Mouse (Mus musculus): ENCODE measurements around the gene Sugt1.

Sugt1 gene

DNA sequence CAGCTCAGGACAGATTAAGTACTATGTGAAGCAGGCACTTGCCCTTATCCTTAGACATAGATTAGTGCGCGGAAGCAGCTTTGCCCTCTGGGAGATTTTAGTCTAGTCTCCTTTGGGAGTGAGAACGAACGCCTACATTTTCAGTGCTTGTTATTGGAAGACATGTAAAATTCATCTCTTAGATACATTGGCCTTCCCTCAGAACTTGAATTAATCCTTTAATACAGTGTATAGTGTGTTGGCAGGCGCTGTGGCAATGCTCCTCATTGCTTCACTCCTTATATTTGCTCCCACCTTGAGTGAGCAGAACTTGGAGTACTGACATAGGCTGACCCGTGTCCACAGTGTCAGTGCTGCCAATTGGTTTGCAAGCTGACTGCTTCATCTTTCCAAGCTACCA lies 20.8 kb downstream of the Sugt1 start:
- DNase-seq = no peak

DNA sequence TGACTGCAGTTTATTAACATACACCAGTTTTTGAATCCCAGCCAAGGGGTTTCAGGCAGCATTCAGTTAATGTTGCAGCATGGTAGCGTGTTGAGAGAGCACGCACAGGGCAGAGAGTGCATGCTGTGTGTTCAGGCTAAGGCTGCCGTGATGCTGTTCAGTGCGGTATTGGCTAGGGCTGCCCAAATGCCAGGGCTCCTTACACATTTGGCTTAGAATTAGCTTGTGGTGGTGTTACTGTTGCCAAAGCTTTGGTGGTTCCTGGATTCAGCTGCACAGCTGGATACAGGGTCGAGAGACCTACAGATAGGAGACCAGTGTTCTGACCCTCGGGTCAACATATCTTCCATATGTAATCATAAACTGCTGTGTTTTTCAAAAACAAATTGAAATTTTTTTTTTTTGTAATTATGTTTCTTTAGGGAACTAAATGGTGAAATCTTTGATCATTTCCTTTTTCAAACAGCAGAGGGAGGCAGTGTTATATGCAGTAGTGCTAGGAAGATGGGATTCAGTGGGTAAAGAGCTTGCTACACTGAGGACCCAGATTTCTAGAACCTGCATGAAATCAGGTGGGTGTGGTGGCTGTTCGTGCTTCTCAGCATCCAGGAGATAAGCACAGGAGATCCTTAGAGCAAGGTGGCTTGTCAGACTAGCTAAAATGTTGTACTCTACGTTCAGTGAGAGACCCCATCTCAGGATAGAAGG lies 29.8 kb downstream of the Sugt1 start:
- no peak for DNase-seq

DNA sequence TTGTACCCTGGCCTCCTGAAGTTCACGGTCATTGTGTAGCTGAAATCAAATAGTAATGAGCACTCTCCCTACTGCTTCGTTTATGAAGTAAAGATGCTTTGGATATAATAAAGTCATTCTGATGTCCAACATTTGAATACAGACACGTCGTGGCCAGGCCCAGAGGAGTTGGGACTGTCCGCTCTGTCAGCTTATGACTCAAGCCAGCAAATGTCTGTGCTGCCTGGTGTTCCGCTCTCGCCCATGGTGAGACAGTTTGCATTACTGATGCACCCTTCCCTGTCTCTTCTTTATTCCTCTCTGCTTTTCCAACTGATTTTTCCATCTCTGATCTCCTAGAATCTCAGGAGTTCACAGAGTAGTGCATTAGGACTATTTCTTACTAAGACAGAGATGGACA lies 32.3 kb downstream of the Sugt1 start:
- no peak for DNase-seq

- DNase-seq = no peak
These were observed 33.7 kb downstream of the Sugt1 start for GRCm38 (mm10) chr14:79621143-79621542.

GRCm38 (mm10) chr14:79632330-79632729 lies 44.8 kb downstream of the Sugt1 start:
- no peak for DNase-seq

- no peak for DNase-seq
These were observed 45.7 kb downstream of the Sugt1 start for GRCm38 (mm10) chr14:79633196-79633595.

DNA sequence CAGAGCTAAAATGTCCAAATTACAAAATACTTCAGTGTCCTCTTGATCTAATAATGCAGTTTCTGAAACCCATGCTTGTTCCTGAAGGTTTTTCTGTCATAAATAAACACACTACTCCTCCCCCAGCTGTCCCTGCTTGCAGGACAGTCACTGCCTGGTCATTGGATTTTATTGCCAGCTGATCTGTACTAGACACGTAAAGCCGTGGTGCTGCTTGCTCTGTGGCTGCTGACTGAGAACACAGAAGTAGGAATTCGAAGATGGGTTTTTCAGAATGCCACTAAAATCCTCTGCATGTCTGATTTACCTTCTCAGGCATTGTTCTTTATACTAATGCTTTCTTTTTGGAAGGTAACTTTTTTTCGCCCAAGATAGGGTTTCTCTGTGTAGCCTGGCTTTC lies 49.3 kb downstream of the Sugt1 start:
- DNase-seq = no peak

GRCm38 (mm10) chr14:79642063-79642462 lies 54.6 kb downstream of the Sugt1 start:
- DNase-seq = no peak

GRCm38 (mm10) chr14:79645378-79645777 lies 57.9 kb downstream of the Sugt1 start:
- DNase-seq = no peak

- no peak for DNase-seq
These were observed 62.2 kb downstream of the Sugt1 start for GRCm38 (mm10) chr14:79649680-79650079.

GRCm38 (mm10) chr14:79652654-79653053 lies 65.2 kb downstream of the Sugt1 start:
- no peak for DNase-seq

- DNase-seq = no peak
These were observed 70.8 kb downstream of the Sugt1 start for GRCm38 (mm10) chr14:79658286-79658685.

- DNase-seq = no peak
These were observed 71.4 kb downstream of the Sugt1 start for GRCm38 (mm10) chr14:79658748-79659508.

DNA sequence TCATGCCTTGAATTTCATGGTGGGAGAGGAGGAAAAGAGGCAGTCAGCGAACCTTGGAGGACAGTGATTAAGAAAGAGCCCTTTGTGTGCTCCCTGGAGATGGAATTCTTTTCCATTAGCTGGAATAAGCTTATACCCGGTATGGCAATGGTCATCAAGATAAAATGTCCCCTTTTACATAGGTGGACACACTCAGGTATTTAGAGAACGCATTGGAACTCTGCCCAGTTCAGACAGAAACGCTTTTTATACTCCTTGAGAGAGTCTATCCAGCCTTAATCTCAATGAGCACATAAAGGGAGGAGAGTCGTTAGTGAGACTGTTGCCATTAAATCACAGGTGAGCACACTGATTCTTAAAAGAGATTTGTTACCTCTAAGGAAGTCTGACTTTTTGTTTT lies 73.0 kb downstream of the Sugt1 start:
- no peak for DNase-seq

DNA sequence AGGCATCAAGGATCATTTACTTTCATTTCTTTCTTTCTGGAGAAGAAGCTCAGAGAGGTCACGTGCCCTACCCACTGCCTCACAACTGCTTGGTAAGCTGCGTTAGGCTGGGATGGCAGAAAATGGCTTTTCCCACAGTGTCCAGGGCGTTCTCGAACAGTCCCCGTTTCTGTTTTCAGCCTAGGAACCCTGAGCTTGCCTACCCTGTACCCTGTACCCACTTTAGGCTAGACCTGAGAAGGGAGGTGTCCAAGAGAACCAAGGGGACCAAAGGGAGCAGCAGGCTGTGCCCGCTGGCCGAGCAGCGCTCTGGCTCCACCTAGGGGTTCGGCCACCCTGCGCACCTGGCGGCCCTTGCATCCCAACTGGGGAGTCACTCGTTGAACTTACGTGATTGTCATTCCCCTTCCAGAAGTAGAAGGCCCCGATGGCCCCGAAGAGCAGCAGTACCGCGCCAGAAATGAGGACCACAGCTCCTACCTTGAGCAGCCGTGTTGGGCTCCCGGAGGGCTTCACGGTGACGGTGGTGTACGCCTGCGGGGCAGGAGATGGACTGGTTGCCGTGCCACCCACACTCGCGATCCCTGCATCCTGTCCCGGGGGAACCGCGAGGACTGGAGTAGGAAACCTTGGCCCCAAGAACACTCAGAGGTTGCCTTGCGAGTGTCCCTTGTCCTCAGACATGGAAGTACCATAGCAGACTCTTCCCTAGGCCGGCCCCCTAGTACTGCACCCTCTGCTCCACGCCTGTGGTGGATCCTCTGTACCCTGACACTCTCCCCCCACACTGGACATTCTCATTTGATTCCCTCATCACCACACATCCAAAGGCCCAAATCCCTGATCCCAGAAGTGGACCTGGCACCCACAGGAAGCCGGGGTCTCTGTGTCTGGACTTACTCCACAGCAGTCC lies 73.8 kb downstream of the Sugt1 start:
- DNase-seq = peak; percentile 59

DNA sequence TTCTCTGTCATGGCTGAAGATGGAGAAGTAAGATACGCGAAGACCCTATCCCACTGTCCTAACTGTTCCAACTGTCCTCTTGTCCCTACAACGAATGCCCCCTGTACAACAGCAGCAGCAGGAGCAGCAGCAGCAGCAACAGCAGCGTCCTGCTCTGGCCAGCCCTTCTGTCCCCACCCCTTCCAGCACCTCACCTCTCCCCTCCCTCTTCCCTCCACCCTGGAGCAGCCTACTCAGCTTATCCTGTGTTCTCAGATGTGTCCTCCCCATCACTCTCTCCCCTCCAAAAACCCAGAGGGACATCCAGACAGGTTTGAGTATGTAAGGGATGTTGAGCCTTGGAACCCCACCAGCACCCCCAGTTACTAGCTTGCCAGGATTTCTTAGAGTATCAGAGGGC lies 74.5 kb downstream of the Sugt1 start, which contains the start of gene Cnmd:
TSS of gene Cnmd (minus strand) at position 170 of the 400 bp plus-strand sequence.
- DNase-seq = no peak

DNA sequence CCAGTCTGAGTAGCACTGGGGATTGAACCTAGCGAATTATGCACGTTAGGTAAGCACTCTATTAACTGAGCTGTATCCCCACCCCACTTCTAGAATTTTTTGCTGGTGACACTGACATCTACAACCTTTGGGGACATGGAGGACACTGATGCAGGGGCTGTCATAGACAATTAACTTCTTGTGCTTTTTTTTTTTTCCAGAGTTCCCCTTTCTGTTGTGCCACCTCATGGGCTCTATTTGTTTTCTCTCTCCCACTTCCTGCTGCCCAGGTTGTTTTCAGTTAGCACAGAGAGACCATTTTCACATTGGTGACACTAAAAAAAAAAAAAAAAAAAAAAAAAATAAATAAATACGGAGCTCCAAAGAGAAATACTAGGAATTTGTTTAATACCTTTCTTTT lies 83.5 kb downstream of the Sugt1 start:
- DNase-seq = no peak

- DNase-seq = no peak
These were observed 85.1 kb downstream of the Sugt1 start for GRCm38 (mm10) chr14:79672567-79672966.

- no peak for DNase-seq
These were observed 85.9 kb downstream of the Sugt1 start for GRCm38 (mm10) chr14:79673083-79674013.

DNA sequence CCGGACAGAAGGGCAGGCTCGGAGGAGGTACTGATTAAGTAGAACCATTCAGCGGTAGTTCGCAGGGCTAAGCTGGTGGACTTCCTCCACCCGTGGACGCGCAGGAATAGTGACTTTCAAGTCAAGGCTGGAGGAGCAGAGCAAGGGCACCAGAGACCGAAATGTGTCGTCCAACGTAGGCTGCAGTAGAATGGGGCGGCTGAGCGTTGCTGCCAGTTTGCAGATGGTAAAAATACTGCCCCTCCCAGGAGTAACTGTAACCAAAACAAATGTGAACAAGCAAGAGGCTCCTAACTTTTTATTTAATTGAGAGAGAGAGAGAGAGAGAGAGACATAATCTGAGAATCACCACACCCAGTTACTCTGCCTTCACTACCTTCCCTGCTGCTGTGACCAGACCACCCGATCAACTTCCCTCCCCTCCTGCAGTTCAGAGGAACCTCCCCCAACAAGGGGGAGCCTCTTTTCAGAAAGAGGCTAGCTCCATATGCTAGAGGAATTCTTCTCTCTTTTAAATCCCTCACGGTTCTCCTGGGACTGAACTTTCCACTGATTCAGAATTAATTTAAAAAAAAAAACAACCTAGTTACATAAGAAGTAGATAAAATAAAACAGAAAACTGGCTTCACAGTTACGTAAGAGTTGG lies 89.7 kb downstream of the Sugt1 start:
- no peak for DNase-seq

GRCm38 (mm10) chr14:79677891-79678687 lies 90.6 kb downstream of the Sugt1 start:
- DNase-seq = no peak
